Mouse (Mus musculus): ENCODE results near the gene Prune1. TPM values are rescaled to one million over a fixed set of nuclear protein-coding genes. Genes with fewer than 3 reads are reported as not detected.

Prune1 gene
- polyA plus RNA-seq, 1 experiment from 2014 or later: 24.7 TPM

GRCm38 (mm10) chr3:95286011-95286410 lies 4.1 kb upstream of the Prune1 start:
- Histone ChIP-seq H3K27ac (ENCODE audit: low read depth, low read length) (no peak overlapping the region), H3K9me3 (replicated peaks; ENCODE audit: control insufficient read depth, low read length) (no peaks in the 10 kb centered on the region), H3K9ac (ENCODE audit: low read depth, low read length) (no peak overlapping the region), H3K27me3 (ENCODE audit: control insufficient read depth, insufficient read depth, low read length) (no peaks in the 10 kb centered on the region), H3K4me2 (no peak overlapping the region), H3K36me3 (ENCODE audit: control insufficient read depth, insufficient read depth, low read length) (peaks cover 12% of the 10 kb centered on the region), H3K4me1 (ENCODE audit: control insufficient read depth, insufficient read depth, low read length) (peaks cover 6% of the 10 kb centered on the region), H3K4me3 (ENCODE audit: low read depth, low read length) (no peak overlapping the region)
- 56% methylated on average over 5 of the region's 5 CpGs for WGBS (ENCODE audit: insufficient replicate concordance)
- no peak for ATAC-seq (replicated peaks; ENCODE audit: insufficient number of reproducible peaks, low FRiP score, low TSS enrichment)

GRCm38 (mm10) chr3:95285390-95285789 lies 3.5 kb upstream of the Prune1 start:
- H3K9ac ChIP-seq (ENCODE audit: low read depth, low read length): no peak overlapping the region
- no peak for ATAC-seq (replicated peaks; ENCODE audit: insufficient number of reproducible peaks, low FRiP score, low TSS enrichment)
- no peaks in the 10 kb centered on the region for H3K27me3 ChIP-seq (ENCODE audit: control insufficient read depth, insufficient read depth, low read length)
- no peaks in the 10 kb centered on the region for H3K9me3 ChIP-seq (replicated peaks; ENCODE audit: control insufficient read depth, low read length)
- peaks cover 12% of the 10 kb centered on the region for H3K36me3 ChIP-seq (ENCODE audit: control insufficient read depth, insufficient read depth, low read length)
- no peak overlapping the region for H3K4me3 ChIP-seq (ENCODE audit: low read depth, low read length)
- 94% methylated on average over 5 of the region's 5 CpGs for WGBS (ENCODE audit: insufficient replicate concordance)
- no peak overlapping the region for H3K4me2 ChIP-seq
- peaks cover 9% of the 10 kb centered on the region for H3K4me1 ChIP-seq (ENCODE audit: control insufficient read depth, insufficient read depth, low read length)
- H3K27ac ChIP-seq (ENCODE audit: low read depth, low read length): no peak overlapping the region

GRCm38 (mm10) chr3:95284501-95285281 lies 2.8 kb upstream of the Prune1 start:
- H3K36me3 ChIP-seq (ENCODE audit: control insufficient read depth, insufficient read depth, low read length): peaks cover 11% of the 10 kb centered on the region
- H3K4me3 ChIP-seq (ENCODE audit: low read depth, low read length): no peak overlapping the region
- no peaks in the 10 kb centered on the region for H3K27me3 ChIP-seq (ENCODE audit: control insufficient read depth, insufficient read depth, low read length)
- peaks cover 9% of the 10 kb centered on the region for H3K4me1 ChIP-seq (ENCODE audit: control insufficient read depth, insufficient read depth, low read length)
- H3K27ac ChIP-seq (ENCODE audit: low read depth, low read length): no peak overlapping the region
- no peaks in the 10 kb centered on the region for H3K9me3 ChIP-seq (replicated peaks; ENCODE audit: control insufficient read depth, low read length)
- H3K9ac ChIP-seq (ENCODE audit: low read depth, low read length): no peak overlapping the region
- ATAC-seq (replicated peaks; ENCODE audit: insufficient number of reproducible peaks, low FRiP score, low TSS enrichment): no peak
- 89% methylated on average over 12 of the region's 12 CpGs for WGBS (ENCODE audit: insufficient replicate concordance)
- peak overlapping the region; percentile 81 for H3K4me2 ChIP-seq

GRCm38 (mm10) chr3:95284062-95284461 lies 2.2 kb upstream of the Prune1 start:
- Histone ChIP-seq H3K36me3 (ENCODE audit: control insufficient read depth, insufficient read depth, low read length) (peaks cover 10% of the 10 kb centered on the region), H3K4me1 (ENCODE audit: control insufficient read depth, insufficient read depth, low read length) (peaks cover 9% of the 10 kb centered on the region), H3K9me3 (replicated peaks; ENCODE audit: control insufficient read depth, low read length) (no peaks in the 10 kb centered on the region), H3K27me3 (ENCODE audit: control insufficient read depth, insufficient read depth, low read length) (no peaks in the 10 kb centered on the region), H3K9ac (ENCODE audit: low read depth, low read length) (no peak overlapping the region; the same call in 1 of the 2 replicates), H3K4me3 (ENCODE audit: low read depth, low read length) (peak overlapping the region; percentile 84), H3K27ac (ENCODE audit: low read depth, low read length) (no peak overlapping the region), H3K4me2 (peak overlapping the region; percentile 81)
- WGBS (ENCODE audit: insufficient replicate concordance): 32% methylated on average over 1 of the region's 1 CpGs
- ATAC-seq (replicated peaks; ENCODE audit: insufficient number of reproducible peaks, low FRiP score, low TSS enrichment): no peak

GRCm38 (mm10) chr3:95283589-95283941 lies 1.7 kb upstream of the Prune1 start:
- peaks cover 9% of the 10 kb centered on the region for H3K36me3 ChIP-seq (ENCODE audit: control insufficient read depth, insufficient read depth, low read length)
- H3K9me3 ChIP-seq (replicated peaks; ENCODE audit: control insufficient read depth, low read length): no peaks in the 10 kb centered on the region
- peak overlapping the region; percentile 84 for H3K4me3 ChIP-seq (ENCODE audit: low read depth, low read length)
- H3K4me2 ChIP-seq: peak overlapping the region; percentile 81
- H3K9ac ChIP-seq (ENCODE audit: low read depth, low read length): peak overlapping the region; percentile 93
- peak overlapping the region; percentile 98 for H3K27ac ChIP-seq (ENCODE audit: low read depth, low read length)
- H3K27me3 ChIP-seq (ENCODE audit: control insufficient read depth, insufficient read depth, low read length): no peaks in the 10 kb centered on the region
- peaks cover 9% of the 10 kb centered on the region for H3K4me1 ChIP-seq (ENCODE audit: control insufficient read depth, insufficient read depth, low read length)
- ATAC-seq (replicated peaks; ENCODE audit: insufficient number of reproducible peaks, low FRiP score, low TSS enrichment): no peak
- WGBS (ENCODE audit: insufficient replicate concordance): 1% methylated on average over 7 of the region's 7 CpGs

GRCm38 (mm10) chr3:95282865-95283588 lies 1.2 kb upstream of the Prune1 start:
- peak; percentile 68 for ATAC-seq (replicated peaks; ENCODE audit: insufficient number of reproducible peaks, low FRiP score, low TSS enrichment)
- Histone ChIP-seq H3K4me3 (ENCODE audit: low read depth, low read length) (peak overlapping the region; percentile 84), H3K36me3 (ENCODE audit: control insufficient read depth, insufficient read depth, low read length) (peaks cover 3% of the 10 kb centered on the region; the same call in 1 of the 2 replicates), H3K27me3 (ENCODE audit: control insufficient read depth, insufficient read depth, low read length) (no peaks in the 10 kb centered on the region), H3K4me1 (ENCODE audit: control insufficient read depth, insufficient read depth, low read length) (peaks cover 9% of the 10 kb centered on the region), H3K9me3 (replicated peaks; ENCODE audit: control insufficient read depth, low read length) (no peaks in the 10 kb centered on the region), H3K27ac (ENCODE audit: low read depth, low read length) (peak overlapping the region; percentile 98), H3K4me2 (peak overlapping the region; percentile 81), H3K9ac (ENCODE audit: low read depth, low read length) (peak overlapping the region; percentile 93)
- WGBS (ENCODE audit: insufficient replicate concordance): under 1% methylated on average over 51 of the region's 51 CpGs

- no peak for ATAC-seq (replicated peaks; ENCODE audit: insufficient number of reproducible peaks, low FRiP score, low TSS enrichment)
- H3K4me2 ChIP-seq: peak overlapping the region; percentile 81
- no peaks in the 10 kb centered on the region for H3K36me3 ChIP-seq (ENCODE audit: control insufficient read depth, insufficient read depth, low read length)
- peak overlapping the region; percentile 84 for H3K4me3 ChIP-seq (ENCODE audit: low read depth, low read length)
- peak overlapping the region; percentile 93 for H3K9ac ChIP-seq (ENCODE audit: low read depth, low read length)
- WGBS (ENCODE audit: insufficient replicate concordance): under 1% methylated on average over 11 of the region's 11 CpGs
- peak overlapping the region; percentile 98 for H3K27ac ChIP-seq (ENCODE audit: low read depth, low read length)
- no peaks in the 10 kb centered on the region for H3K9me3 ChIP-seq (replicated peaks; ENCODE audit: control insufficient read depth, low read length)
- peaks cover 9% of the 10 kb centered on the region for H3K4me1 ChIP-seq (ENCODE audit: control insufficient read depth, insufficient read depth, low read length)
- no peaks in the 10 kb centered on the region for H3K27me3 ChIP-seq (ENCODE audit: control insufficient read depth, insufficient read depth, low read length)
Observed at GRCm38 (mm10) chr3:95282381-95282864, 547 bp upstream of the Prune1 start.

GRCm38 (mm10) chr3:95280747-95281146 lies 1.1 kb downstream of the Prune1 start:
- Histone ChIP-seq H3K4me2 (peak overlapping the region; percentile 81), H3K9ac (ENCODE audit: low read depth, low read length) (peak overlapping the region; percentile 96), H3K27me3 (ENCODE audit: control insufficient read depth, insufficient read depth, low read length) (no peaks in the 10 kb centered on the region), H3K27ac (ENCODE audit: low read depth, low read length) (peak overlapping the region; percentile 84), H3K36me3 (ENCODE audit: control insufficient read depth, insufficient read depth, low read length) (no peaks in the 10 kb centered on the region), H3K9me3 (replicated peaks; ENCODE audit: control insufficient read depth, low read length) (no peaks in the 10 kb centered on the region), H3K4me1 (ENCODE audit: control insufficient read depth, insufficient read depth, low read length) (peaks cover 9% of the 10 kb centered on the region), H3K4me3 (ENCODE audit: low read depth, low read length) (peak overlapping the region; percentile 84)
- WGBS (ENCODE audit: insufficient replicate concordance): 11% methylated on average over 8 of the region's 8 CpGs
- no peak for ATAC-seq (replicated peaks; ENCODE audit: insufficient number of reproducible peaks, low FRiP score, low TSS enrichment)

Data from heart, embryonic 11.5 days (tissue).